Mouse (Mus musculus): ENCODE measurements around the gene Atp6v0d1. TPM values are rescaled to one million over a fixed set of nuclear protein-coding genes. Genes with fewer than 3 reads are reported as not detected.
"Not testable (repeated sequence)": the region's sequence is repeated elsewhere in the genome, so short reads cannot be mapped to it uniquely, and the experiment has no call there.

The Atp6v0d1 gene
- polyA plus RNA-seq, 1 experiment from 2014 or later = 96.2 TPM

- Histone ChIP-seq H3K27ac (replicated peaks) (no peak overlapping the region), H3K36me3 (ENCODE audit: control insufficient read depth, insufficient read depth, low read length) (no peaks in the 10 kb centered on the region), H3K4me2 (replicated peaks; ENCODE audit: low read depth) (no peak overlapping the region), H3K9ac (ENCODE audit: low read length) (no peak overlapping the region), H3K4me3 (ENCODE audit: low read depth, low read length) (no peak overlapping the region), H3K9me3 (ENCODE audit: control insufficient read depth, low read length) (no peaks in the 10 kb centered on the region), H3K4me1 (replicated peaks; ENCODE audit: control insufficient read depth, insufficient read depth) (no peaks in the 10 kb centered on the region), H3K27me3 (ENCODE audit: control insufficient read depth, insufficient read depth, low read length) (no peaks in the 10 kb centered on the region)
- TF ChIP-seq CTCF (IDR thresholded peaks at IDR 0.05; ENCODE audit: low read depth) = 0 out of 2 replicates have a peak, but pooled peaks have one; percentile 4
- no peak for TF ChIP-seq EP300 (optimal IDR thresholded peaks at IDR 0.05)
- no peak for ATAC-seq (ENCODE audit: low FRiP score, low TSS enrichment)
- DNase-seq (ENCODE audit: low spot score) = peak; percentile 19
Observed at GRCm38 (mm10) chr8:105573427-105573826, 7.6 kb upstream of the Atp6v0d1 start.

- H3K36me3 ChIP-seq (ENCODE audit: control insufficient read depth, insufficient read depth, low read length) = no peaks in the 10 kb centered on the region
- no peaks in the 10 kb centered on the region for H3K27me3 ChIP-seq (ENCODE audit: control insufficient read depth, insufficient read depth, low read length)
- ATAC-seq (ENCODE audit: low FRiP score, low TSS enrichment) (peak; percentile 63), DNase-seq (ENCODE audit: low spot score) (no peak)
- no peak overlapping the region for H3K9ac ChIP-seq (ENCODE audit: low read length)
- H3K27ac ChIP-seq (replicated peaks) = 0 out of 2 replicates have a peak overlapping the region, but pooled peaks have one; percentile 18
- H3K4me2 ChIP-seq (replicated peaks; ENCODE audit: low read depth) = no peak overlapping the region
- no peak for TF ChIP-seq CTCF (IDR thresholded peaks at IDR 0.05; ENCODE audit: low read depth)
- H3K4me3 ChIP-seq (ENCODE audit: low read depth, low read length) = no peak overlapping the region
- WGBS = 77% methylated on average over 9 of the region's 9 CpGs
- no peaks in the 10 kb centered on the region for H3K9me3 ChIP-seq (ENCODE audit: control insufficient read depth, low read length)
- peaks cover 5% of the 10 kb centered on the region; the same call in 1 of the 2 replicates for H3K4me1 ChIP-seq (replicated peaks; ENCODE audit: control insufficient read depth, insufficient read depth)
Observed at GRCm38 (mm10) chr8:105571810-105572209, 6.0 kb upstream of the Atp6v0d1 start.

GRCm38 (mm10) chr8:105566703-105567595 lies 1.1 kb upstream of the Atp6v0d1 start:
- DNase-seq (ENCODE audit: low spot score) = peak; percentile 25
- no peaks in the 10 kb centered on the region for H3K9me3 ChIP-seq (ENCODE audit: control insufficient read depth, low read length)
- H3K4me1 ChIP-seq (replicated peaks; ENCODE audit: control insufficient read depth, insufficient read depth) = peaks cover 5% of the 10 kb centered on the region; the same call in 1 of the 2 replicates
- no peak for ATAC-seq (ENCODE audit: low FRiP score, low TSS enrichment)
- H3K36me3 ChIP-seq (ENCODE audit: control insufficient read depth, insufficient read depth, low read length) = no peaks in the 10 kb centered on the region
- H3K9ac ChIP-seq (ENCODE audit: low read length) = peak overlapping the region; percentile 65
- H3K4me2 ChIP-seq (replicated peaks; ENCODE audit: low read depth) = peak overlapping the region; percentile 90
- peak overlapping the region; percentile 90 for H3K4me3 ChIP-seq (ENCODE audit: low read depth, low read length)
- no peak overlapping the region for H3K27ac ChIP-seq (replicated peaks)
- WGBS = 19% methylated on average over 27 of the region's 27 CpGs
- TF ChIP-seq CTCF (IDR thresholded peaks at IDR 0.05; ENCODE audit: low read depth) = 0 out of 2 replicates have a peak, but pooled peaks have one; percentile 1
- TF ChIP-seq EP300 (optimal IDR thresholded peaks at IDR 0.05) = no peak
- no peaks in the 10 kb centered on the region for H3K27me3 ChIP-seq (ENCODE audit: control insufficient read depth, insufficient read depth, low read length)

GRCm38 (mm10) chr8:105565401-105565881 lies 406 bp downstream of the Atp6v0d1 start:
- H3K9me3 ChIP-seq (ENCODE audit: control insufficient read depth, low read length) = no peaks in the 10 kb centered on the region
- WGBS = under 1% methylated on average over 31 of the region's 31 CpGs
- DNase-seq (ENCODE audit: low spot score) (no peak), ATAC-seq (ENCODE audit: low FRiP score, low TSS enrichment) (peak; percentile 69)
- H3K36me3 ChIP-seq (ENCODE audit: control insufficient read depth, insufficient read depth, low read length) = no peaks in the 10 kb centered on the region
- H3K27me3 ChIP-seq (ENCODE audit: control insufficient read depth, insufficient read depth, low read length) = no peaks in the 10 kb centered on the region
- H3K4me2 ChIP-seq (replicated peaks; ENCODE audit: low read depth) = peak overlapping the region; percentile 90
- TF ChIP-seq CTCF (IDR thresholded peaks at IDR 0.05; ENCODE audit: low read depth) = peak; percentile 17; the same call in 1 of the 2 replicates
- no peak for TF ChIP-seq EP300 (optimal IDR thresholded peaks at IDR 0.05)
- H3K4me1 ChIP-seq (replicated peaks; ENCODE audit: control insufficient read depth, insufficient read depth) = peaks cover 5% of the 10 kb centered on the region; the same call in 1 of the 2 replicates
- peak overlapping the region; percentile 91 for H3K9ac ChIP-seq (ENCODE audit: low read length)
- peak overlapping the region; percentile 90 for H3K4me3 ChIP-seq (ENCODE audit: low read depth, low read length)
- peak overlapping the region; percentile 91 for H3K27ac ChIP-seq (replicated peaks)

- H3K4me1 ChIP-seq (replicated peaks; ENCODE audit: control insufficient read depth, insufficient read depth); H3K36me3 ChIP-seq (ENCODE audit: control insufficient read depth, insufficient read depth, low read length); H3K27me3 ChIP-seq (ENCODE audit: control insufficient read depth, insufficient read depth, low read length); H3K9me3 ChIP-seq (ENCODE audit: control insufficient read depth, low read length); DNase-seq (ENCODE audit: low spot score); ATAC-seq (ENCODE audit: low FRiP score, low TSS enrichment): not testable (repeated sequence)
- H3K27ac ChIP-seq (replicated peaks) = peak overlapping the region; percentile 91; the same call in 1 of the 2 replicates
- peak overlapping the region; percentile 90 for H3K4me2 ChIP-seq (replicated peaks; ENCODE audit: low read depth)
- peak overlapping the region; percentile 90 for H3K4me3 ChIP-seq (ENCODE audit: low read depth, low read length)
- peak; percentile 34; the same call in 1 of the 2 replicates for TF ChIP-seq CTCF (IDR thresholded peaks at IDR 0.05; ENCODE audit: low read depth)
- WGBS = 73% methylated on average over 9 of the region's 9 CpGs
- H3K9ac ChIP-seq (ENCODE audit: low read length) = peak overlapping the region; percentile 91
Observed at GRCm38 (mm10) chr8:105564573-105565229, 1.1 kb downstream of the Atp6v0d1 start.
